Mouse (Mus musculus) spleen, adult 2 months (tissue): ENCODE measurements around the gene Scaf8.

Source experiments
- CTCF ChIP-seq: fragments of 200-500 bp; IDR thresholded peaks from 2 replicates; pipeline ENCODE4 v1.5.1; 2011; ENCODE audit warnings: mild to moderate bottlenecking, inconsistent platforms; ENCODE audit not compliant: insufficient read depth, insufficient read length, insufficient replicate concordance; ENCODE audit errors: extremely low read depth
- POLR2A ChIP-seq: fragments of 200-500 bp; IDR thresholded peaks from 2 replicates; pipeline ENCODE4 v1.6.1; 2011; ENCODE audit warnings: low read depth, low read length, inconsistent platforms

GRCm38 (mm10) chr17:3212105-3212504, 97.3 kb downstream of the Scaf8 start:
- TF ChIP-seq CTCF (no peak), POLR2A (no peak)
